Mouse (Mus musculus) brain, adult 2 months (tissue): Measurements from ENCODE around the gene Gm4131.

Experiments used
- DNase-seq: peaks from one replicate; pipeline ENCODE4 v3.0.0; 2011; ENCODE audit warnings: low read depth, low spot score

Gene Gm4131

GRCm38 (mm10) chr14:62457420-62458181 is 109.1 kb downstream of the Gm4131 start:
- DNase-seq, result peak; percentile 93

- no peak for DNase-seq
These were observed 110.4 kb downstream of the Gm4131 start, which contains the start of gene Gucy1b2 for GRCm38 (mm10) chr14:62456239-62456747. Gucy1b2 (minus strand) TSS chr14:62456289.

- no peak for DNase-seq
These were observed 111.2 kb downstream of the Gm4131 start for GRCm38 (mm10) chr14:62455570-62455879.

- DNase-seq, result peak; percentile 34
These were observed 111.8 kb downstream of the Gm4131 start for GRCm38 (mm10) chr14:62454760-62455569.

GRCm38 (mm10) chr14:62454136-62454535 is 112.6 kb downstream of the Gm4131 start:
- DNase-seq, result no peak

GRCm38 (mm10) chr14:62453276-62453675 is 113.4 kb downstream of the Gm4131 start:
- no peak for DNase-seq

GRCm38 (mm10) chr14:62450706-62451105 is 116.0 kb downstream of the Gm4131 start:
- DNase-seq, result no peak

GRCm38 (mm10) chr14:62447214-62447548 is 119.5 kb downstream of the Gm4131 start:
- DNase-seq, result no peak

- no peak for DNase-seq
These were observed 120.1 kb downstream of the Gm4131 start for GRCm38 (mm10) chr14:62446385-62447213.

GRCm38 (mm10) chr14:62443840-62444430 is 122.8 kb downstream of the Gm4131 start:
- DNase-seq, result no peak

GRCm38 (mm10) chr14:62442971-62443370 is 123.8 kb downstream of the Gm4131 start:
- DNase-seq, result no peak

GRCm38 (mm10) chr14:62440036-62440435 is 126.7 kb downstream of the Gm4131 start:
- DNase-seq, result no peak

- DNase-seq, result no peak
These were observed 128.5 kb downstream of the Gm4131 start for GRCm38 (mm10) chr14:62438236-62438635.

GRCm38 (mm10) chr14:62437806-62438205 is 128.9 kb downstream of the Gm4131 start:
- DNase-seq, result no peak

GRCm38 (mm10) chr14:62425277-62425691 is 141.4 kb downstream of the Gm4131 start:
- peak; percentile 10 for DNase-seq

- DNase-seq, result no peak
These were observed 144.5 kb downstream of the Gm4131 start for GRCm38 (mm10) chr14:62422265-62422664.

GRCm38 (mm10) chr14:62417501-62417900 is 149.2 kb downstream of the Gm4131 start:
- peak; percentile 55 for DNase-seq

GRCm38 (mm10) chr14:62416742-62417134 is 150.0 kb downstream of the Gm4131 start:
- DNase-seq, result peak; percentile 86

GRCm38 (mm10) chr14:62416007-62416741 is 150.5 kb downstream of the Gm4131 start:
- DNase-seq, result peak; percentile 78
